Mouse (Mus musculus) embryonic facial prominence, embryonic 10.5 days (tissue): ENCODE results near the gene Sptbn4. TPM values are rescaled to one million over a fixed set of nuclear protein-coding genes. Genes with fewer than 3 reads are reported as not detected.

Source experiments
- polyA plus RNA-seq: library from polyadenylated mRNA; unstranded; fragments of >200 nt; fragmentation: Nextera tagmentation; extraction: Ambion mirVana; gene quantifications from 2 replicates; pipeline ENCODE4 v1.2.1, GENCODE M21; 2016

Gene Sptbn4
- polyA plus RNA-seq, 1 experiment from 2014 or later, result 0.35 TPM

Other genes starting within 250 kb of the Sptbn4 start
- gene Itpkc, start 219.0 kb downstream of the Sptbn4 start, polyA plus RNA-seq, result 5.1 and 5.6 TPM in 2 replicates
- 18.4 and 18.7 TPM in 2 replicates for gene Coq8b, start 214.7 kb downstream of the Sptbn4 start, polyA plus RNA-seq
- 14.8 and 15.0 TPM in 2 replicates for gene Numbl, start 189.3 kb downstream of the Sptbn4 start, polyA plus RNA-seq
- 7.1 and 8.8 TPM in 2 replicates for gene Ltbp4, start 110.0 kb downstream of the Sptbn4 start, polyA plus RNA-seq
- gene Shkbp1, start 91.7 kb downstream of the Sptbn4 start, polyA plus RNA-seq, result 73.2 and 80.3 TPM in 2 replicates
- not detected in 2 replicates for gene Gm20479, start 90.3 kb downstream of the Sptbn4 start, polyA plus RNA-seq
- 31.9 and 35.2 TPM in 2 replicates for gene Blvrb, start 292 bp upstream of the Sptbn4 start, polyA plus RNA-seq
- gene Sertad3, start 26.1 kb upstream of the Sptbn4 start, polyA plus RNA-seq, result 26.2 and 26.5 TPM in 2 replicates
- 24.0 and 25.1 TPM in 2 replicates for gene Sertad1, start 39.2 kb upstream of the Sptbn4 start, polyA plus RNA-seq
- 3.8 and 4.2 TPM in 2 replicates for gene Prx, start 51.6 kb upstream of the Sptbn4 start, polyA plus RNA-seq
- 0.45 and 0.60 TPM in 2 replicates for gene Hipk4, start 75.6 kb upstream of the Sptbn4 start, polyA plus RNA-seq
- 40.5 and 41.4 TPM in 2 replicates for gene Pld3, start 105.5 kb upstream of the Sptbn4 start, polyA plus RNA-seq
- 40.8 and 41.1 TPM in 2 replicates for gene 2310022A10Rik, start 105.5 kb upstream of the Sptbn4 start, polyA plus RNA-seq
- gene Akt2, start 143.9 kb upstream of the Sptbn4 start, polyA plus RNA-seq, result 95.3 and 101 TPM in 2 replicates
- gene Ttc9b, start 206.2 kb upstream of the Sptbn4 start, polyA plus RNA-seq, result 1.6 and 1.9 TPM in 2 replicates
- 9.0 and 9.2 TPM in 2 replicates for gene Map3k10, start 226.9 kb upstream of the Sptbn4 start, polyA plus RNA-seq
- gene Zfp607b, start 241.7 kb upstream of the Sptbn4 start, polyA plus RNA-seq, result 4.9 and 5.0 TPM in 2 replicates